Mouse (Mus musculus) central nervous system, embryonic 14 days (tissue): ENCODE results near the gene Mtrf1. TPM values are rescaled to one million over a fixed set of nuclear protein-coding genes. Genes with fewer than 3 reads are reported as not detected.

ENCODE experiments used
- polyA plus RNA-seq: library from polyadenylated mRNA; depleted of rRNA; stranded (reverse); fragments of >200 nt; gene quantifications from 2 replicates; pipeline ENCODE4 v1.2.3, GENCODE M21; 2012; rRNA removed

Mtrf1 gene
- polyA plus RNA-seq = 6.7 and 7.1 TPM in 2 replicates

GRCm38 (mm10) chr14:79397321-79398122 is at the start of gene Mtrf1:
Mtrf1 (plus strand) TSS chr14:79397772.

GRCm38 (mm10) chr14:79390265-79390926 is 7.2 kb upstream of the Mtrf1 start, which contains the start of gene Naa16:
Naa16 (minus strand) TSS chr14:79390778.

GRCm38 (mm10) chr14:79425979-79426729 is 28.6 kb downstream of the Mtrf1 start, which contains the start of gene Kbtbd7:
Kbtbd7 (plus strand) TSS chr14:79426511.

GRCm38 (mm10) chr14:79451681-79452590 is 54.4 kb downstream of the Mtrf1 start, which contains the start of gene Kbtbd6:
Kbtbd6 (plus strand) TSS chr14:79451835.

Other genes starting within 250 kb of the Mtrf1 start
- not detected in 2 replicates for gene Zfp957, start 150.4 kb upstream of the Mtrf1 start, polyA plus RNA-seq
- gene Rgcc, start 96.1 kb upstream of the Mtrf1 start, polyA plus RNA-seq = 42.7 and 50.7 TPM in 2 replicates
- 16.3 and 17.6 TPM in 2 replicates for gene Naa16, start 7.0 kb upstream of the Mtrf1 start, polyA plus RNA-seq
- 13.0 and 15.8 TPM in 2 replicates for gene Kbtbd7, start 28.7 kb downstream of the Mtrf1 start, polyA plus RNA-seq
- gene Kbtbd6, start 54.1 kb downstream of the Mtrf1 start, polyA plus RNA-seq = 2.0 and 3.0 TPM in 2 replicates
- gene Elf1, start 83.4 kb downstream of the Mtrf1 start, polyA plus RNA-seq = 5.5 and 6.8 TPM in 2 replicates
- gene Wbp4, start 83.7 kb downstream of the Mtrf1 start, polyA plus RNA-seq = 24.2 and 28.2 TPM in 2 replicates
- 62.8 and 69.9 TPM in 2 replicates for gene Sugt1, start 189.9 kb downstream of the Mtrf1 start, polyA plus RNA-seq